Mouse (Mus musculus): Measurements from ENCODE around the gene Pccb.

GRCm38 (mm10) chr9:101033761-101034447, 794 bp downstream of the Pccb start:
- TF ChIP-seq CTCF (IDR thresholded peaks at IDR 0.05; ENCODE audit: control insufficient read depth, insufficient read depth, low read length) (no peak), POLR2A (IDR thresholded peaks at IDR 0.05; ENCODE audit: borderline replicate concordance, control insufficient read depth, low read depth, low read length) (no peak)

Data from bone marrow, adult 2 months (tissue).